Mouse (Mus musculus): Measurements from ENCODE around the gene Tsfm.
A peak's percentile ranks its signal among the peaks of the same experiment; 100 is the strongest.
"Not testable (repeated sequence)": the region's sequence is repeated elsewhere in the genome, so short reads cannot be mapped to it uniquely, and the experiment has no call there.

The Tsfm gene

GRCm38 (mm10) chr10:127030336-127031296 is at the start of gene Tsfm:
Tsfm (minus strand) TSS chr10:127030840.
- peak; percentile 91 for DNase-seq

DNA sequence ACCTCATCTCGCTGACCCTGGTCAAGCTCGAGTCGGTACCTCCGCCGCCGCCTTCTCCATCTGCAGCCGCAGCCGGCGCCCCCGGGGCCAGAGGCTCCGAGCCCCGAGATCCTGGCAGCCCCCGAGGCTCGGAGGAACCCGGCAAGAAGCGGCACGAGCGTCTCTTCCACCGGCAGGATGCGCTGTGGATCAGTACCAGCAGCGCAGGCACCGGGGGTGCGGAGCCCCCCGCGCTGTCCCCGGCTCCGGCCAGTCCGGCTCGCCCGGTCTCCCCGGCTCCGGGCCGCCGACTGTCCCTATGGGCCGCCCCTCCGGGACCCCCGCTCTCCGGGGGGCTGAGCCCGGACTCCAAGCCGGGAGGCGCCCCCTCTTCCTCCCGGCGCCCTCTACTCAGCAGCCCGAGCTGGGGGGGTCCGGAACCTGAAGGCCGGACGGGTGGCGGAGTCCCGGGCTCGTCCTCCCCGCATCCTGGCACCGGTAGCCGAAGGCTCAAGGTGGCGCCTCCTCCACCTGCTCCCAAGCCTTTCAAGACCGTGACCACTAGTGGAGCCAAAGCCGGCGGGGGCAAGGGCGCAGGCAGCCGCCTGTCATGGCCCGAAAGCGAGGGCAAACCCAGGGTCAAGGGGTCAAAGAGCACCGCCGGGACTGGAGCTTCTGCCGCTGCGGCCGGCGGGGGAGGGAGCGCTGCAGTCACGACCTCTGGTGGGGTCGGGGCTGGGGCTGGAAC is 49.2 kb upstream of the Tsfm start:
- no peak for DNase-seq

DNA sequence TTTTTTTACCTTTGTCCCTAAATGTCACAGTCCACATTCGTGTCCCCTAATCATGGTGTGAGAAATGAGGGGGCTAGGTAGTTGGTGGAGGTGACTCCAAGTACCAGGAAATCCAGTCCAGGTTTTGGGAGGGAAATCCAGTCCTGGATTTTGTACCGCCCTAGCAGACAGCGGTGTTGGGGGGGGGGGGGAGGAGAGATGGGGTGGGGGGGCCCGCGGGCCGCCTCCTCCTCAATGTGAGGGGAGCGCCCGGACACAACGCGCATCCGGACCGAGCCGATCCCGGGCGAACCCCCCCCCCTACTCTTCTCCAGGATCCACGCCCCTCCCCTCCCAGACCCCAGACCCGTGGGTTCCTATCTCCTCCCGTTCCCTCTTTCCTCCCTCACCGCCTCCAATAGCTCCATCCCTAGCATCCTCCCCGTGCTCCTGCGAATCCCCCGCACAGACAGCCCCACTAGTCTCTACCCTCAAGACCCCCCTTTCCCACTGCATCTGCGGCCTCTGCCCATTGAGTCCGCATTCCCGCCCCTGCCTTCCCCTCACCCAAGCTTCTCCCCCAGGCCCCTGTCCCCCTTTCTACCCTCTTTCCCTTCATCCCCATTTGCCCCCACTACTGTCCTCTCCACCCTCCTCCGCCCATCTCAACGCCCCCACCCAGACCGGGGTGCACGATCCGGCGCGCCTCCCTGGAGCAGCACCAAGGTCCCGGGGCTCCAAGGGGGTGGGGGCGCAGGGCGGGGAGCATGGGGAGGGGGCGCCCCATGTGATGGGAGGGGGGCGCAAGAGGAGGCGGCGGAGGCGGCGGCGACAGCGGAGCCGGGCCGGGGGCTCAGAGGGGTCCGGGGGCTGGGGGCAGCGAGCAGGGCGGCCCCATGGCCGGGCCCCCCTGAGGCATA is 48.3 kb upstream of the Tsfm start:
- peak; percentile 72 for DNase-seq

GRCm38 (mm10) chr10:127078001-127078676 is 47.5 kb upstream of the Tsfm start:
- DNase-seq = peak; percentile 82

DNA sequence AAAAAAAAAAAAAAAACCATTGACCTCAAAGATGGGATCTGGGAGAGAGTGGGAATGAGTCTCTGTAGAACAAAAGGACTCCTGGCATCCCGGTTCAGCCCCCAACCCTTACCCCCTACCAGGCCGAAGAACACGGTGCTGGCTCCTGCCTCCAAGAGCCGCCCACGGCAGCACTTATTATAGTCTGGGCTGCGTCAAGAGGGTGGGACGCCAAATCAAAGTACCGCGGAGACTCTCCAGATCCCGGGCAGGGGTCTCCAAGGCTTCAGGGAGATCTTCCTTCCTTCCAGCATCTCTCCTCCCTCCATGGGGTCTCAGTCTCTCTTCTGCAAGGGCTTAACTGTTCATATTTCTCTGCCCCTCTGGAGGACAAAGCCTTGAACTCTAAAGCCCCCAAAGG is 46.9 kb upstream of the Tsfm start:
- peak; percentile 75 for DNase-seq

- no peak for DNase-seq
Measured at GRCm38 (mm10) chr10:127076082-127076481, 45.4 kb upstream of the Tsfm start.

GRCm38 (mm10) chr10:127075651-127076050 is 45.0 kb upstream of the Tsfm start:
- no peak for DNase-seq

GRCm38 (mm10) chr10:127075080-127075479 is 44.4 kb upstream of the Tsfm start, which contains the start of gene Agap2:
Agap2 (plus strand) TSS chr10:127075284.
- no peak for DNase-seq

DNA sequence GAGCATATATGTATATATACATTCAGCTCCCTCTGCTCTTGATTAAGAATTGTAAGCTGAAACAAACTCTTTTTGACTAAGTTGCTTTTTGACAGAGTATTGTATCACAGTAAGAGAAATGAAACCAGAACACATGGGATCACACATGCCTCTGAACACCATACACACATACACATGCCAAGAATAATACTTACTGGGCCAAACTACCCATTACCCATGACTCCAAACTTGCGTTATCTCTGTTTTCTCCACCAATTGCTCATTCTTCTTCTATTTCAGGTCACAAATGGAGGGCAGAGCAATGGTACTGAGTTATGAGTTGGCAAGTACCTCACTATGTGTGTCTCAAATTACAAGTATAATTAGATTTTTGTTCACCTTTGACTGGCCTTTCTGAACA is 43.3 kb upstream of the Tsfm start:
- no peak for DNase-seq

DNA sequence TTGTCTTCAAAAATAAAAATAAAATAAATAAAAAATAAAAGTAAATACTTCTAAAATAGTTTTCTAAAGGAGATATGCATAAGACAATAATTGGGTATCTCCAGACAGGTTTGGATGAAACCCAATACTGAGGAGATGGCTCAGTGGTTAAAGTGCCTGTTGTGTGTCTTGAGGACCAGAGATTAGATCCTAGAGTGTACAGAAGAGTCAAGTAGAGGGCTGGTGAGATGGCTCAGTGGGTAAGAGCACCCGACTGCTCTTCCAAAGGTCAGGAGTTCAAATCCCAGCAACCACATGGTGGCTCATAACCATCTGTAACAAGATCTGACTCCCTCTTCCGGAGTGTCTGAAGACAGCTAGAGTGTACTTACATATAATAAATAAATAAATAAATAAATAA is 42.3 kb upstream of the Tsfm start:
- not testable (repeated sequence) for DNase-seq

GRCm38 (mm10) chr10:127072270-127072669 is 41.6 kb upstream of the Tsfm start:
- not testable (repeated sequence) for DNase-seq

DNA sequence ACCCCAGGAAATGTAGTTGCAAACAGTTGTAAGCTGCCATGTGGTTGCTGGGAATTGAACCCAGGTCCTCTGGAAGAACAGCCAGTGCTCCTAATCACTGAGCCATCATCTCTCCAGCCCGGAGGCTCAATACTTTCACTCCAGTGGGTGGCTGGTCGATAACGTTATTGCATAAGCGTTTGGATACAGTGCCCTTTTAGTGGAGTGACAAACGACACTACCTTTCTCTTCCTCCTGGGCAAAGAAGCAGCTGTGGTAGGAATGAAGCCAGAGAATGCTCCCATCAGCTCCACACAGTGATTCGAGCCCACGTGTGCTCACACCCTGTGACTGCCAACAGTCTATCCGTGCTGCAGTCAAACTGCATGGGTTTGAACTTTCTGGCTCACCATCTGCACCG is 40.6 kb upstream of the Tsfm start:
- DNase-seq = no peak

GRCm38 (mm10) chr10:127070190-127071121 is 39.8 kb upstream of the Tsfm start, which contains the start of gene Tspan31:
Tspan31 (minus strand) TSS chr10:127070264.
- peak; percentile 97 for DNase-seq

GRCm38 (mm10) chr10:127069281-127070189 is 38.9 kb upstream of the Tsfm start:
- DNase-seq = no peak

DNA sequence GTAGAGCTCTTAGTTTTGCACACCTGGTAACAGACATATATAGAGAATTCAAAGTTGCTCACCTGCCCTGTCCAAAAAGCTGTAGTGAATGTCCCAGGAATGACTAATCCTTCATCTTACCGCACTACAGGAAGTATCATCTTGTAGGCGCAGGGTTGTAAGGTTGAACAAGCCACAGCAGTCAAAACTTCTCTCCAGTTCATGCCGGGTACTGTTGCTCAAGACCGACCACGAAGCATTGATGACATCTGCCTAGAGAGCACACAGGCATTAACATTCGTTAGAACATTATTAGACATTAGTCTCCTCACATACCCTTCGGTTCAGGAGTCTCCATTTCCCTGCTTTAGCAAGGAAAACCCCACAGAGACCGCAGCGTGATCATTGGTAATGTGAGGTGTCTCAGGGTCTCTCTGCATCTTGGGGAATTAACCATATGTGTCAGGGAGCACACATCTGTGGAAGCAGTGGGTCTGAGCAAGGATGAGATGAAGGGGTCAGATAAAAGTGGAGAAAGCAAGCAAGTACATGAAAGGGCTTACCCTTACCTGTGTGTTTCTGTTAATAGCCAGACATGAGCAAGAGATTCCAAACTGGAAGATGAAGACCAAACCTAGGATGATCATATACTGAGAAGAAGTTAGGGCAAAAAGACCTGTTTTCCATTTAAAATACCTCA is 37.9 kb upstream of the Tsfm start:
- no peak for DNase-seq

DNA sequence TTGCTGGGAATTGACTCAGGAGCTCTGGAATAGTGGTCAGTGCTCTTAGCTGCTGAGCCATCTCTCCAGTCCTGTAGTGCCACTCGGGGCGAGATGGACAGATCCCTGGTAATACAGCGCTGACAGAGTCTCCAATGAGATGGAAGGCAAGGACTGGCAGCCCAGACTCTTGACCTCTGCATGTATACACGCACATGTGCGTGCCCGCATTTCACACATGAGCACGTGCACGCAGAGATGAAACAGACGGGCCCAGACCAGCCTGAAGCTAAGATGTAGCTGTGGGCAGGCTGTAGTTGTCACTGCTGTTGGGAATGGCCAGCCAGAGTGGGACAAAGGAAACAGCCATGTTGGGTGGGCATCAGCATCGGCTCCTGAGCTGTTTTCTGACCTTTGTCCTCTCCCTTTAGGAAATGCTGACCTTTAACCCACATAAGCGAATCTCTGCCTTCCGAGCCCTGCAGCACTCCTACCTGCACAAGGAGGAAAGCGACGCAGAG is 35.9 kb upstream of the Tsfm start:
- DNase-seq = no peak

DNA sequence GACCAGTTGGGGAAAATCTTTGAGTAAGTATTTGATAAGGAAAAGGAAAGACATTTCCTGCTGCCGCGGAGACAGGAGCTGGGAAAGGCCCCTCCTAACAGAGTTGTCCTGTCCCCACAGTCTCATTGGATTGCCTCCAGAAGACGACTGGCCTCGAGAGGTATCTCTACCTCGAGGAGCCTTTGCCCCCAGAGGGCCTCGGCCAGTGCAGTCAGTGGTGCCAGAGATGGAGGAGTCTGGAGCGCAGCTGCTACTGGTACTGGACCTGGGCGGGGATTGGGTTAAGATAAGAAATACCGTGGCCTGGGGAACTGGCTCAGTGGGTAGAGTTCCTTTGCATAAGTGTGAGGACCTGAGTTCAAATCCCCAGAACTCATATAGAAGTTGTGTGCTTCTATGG is 35.3 kb upstream of the Tsfm start:
- no peak for DNase-seq

DNA sequence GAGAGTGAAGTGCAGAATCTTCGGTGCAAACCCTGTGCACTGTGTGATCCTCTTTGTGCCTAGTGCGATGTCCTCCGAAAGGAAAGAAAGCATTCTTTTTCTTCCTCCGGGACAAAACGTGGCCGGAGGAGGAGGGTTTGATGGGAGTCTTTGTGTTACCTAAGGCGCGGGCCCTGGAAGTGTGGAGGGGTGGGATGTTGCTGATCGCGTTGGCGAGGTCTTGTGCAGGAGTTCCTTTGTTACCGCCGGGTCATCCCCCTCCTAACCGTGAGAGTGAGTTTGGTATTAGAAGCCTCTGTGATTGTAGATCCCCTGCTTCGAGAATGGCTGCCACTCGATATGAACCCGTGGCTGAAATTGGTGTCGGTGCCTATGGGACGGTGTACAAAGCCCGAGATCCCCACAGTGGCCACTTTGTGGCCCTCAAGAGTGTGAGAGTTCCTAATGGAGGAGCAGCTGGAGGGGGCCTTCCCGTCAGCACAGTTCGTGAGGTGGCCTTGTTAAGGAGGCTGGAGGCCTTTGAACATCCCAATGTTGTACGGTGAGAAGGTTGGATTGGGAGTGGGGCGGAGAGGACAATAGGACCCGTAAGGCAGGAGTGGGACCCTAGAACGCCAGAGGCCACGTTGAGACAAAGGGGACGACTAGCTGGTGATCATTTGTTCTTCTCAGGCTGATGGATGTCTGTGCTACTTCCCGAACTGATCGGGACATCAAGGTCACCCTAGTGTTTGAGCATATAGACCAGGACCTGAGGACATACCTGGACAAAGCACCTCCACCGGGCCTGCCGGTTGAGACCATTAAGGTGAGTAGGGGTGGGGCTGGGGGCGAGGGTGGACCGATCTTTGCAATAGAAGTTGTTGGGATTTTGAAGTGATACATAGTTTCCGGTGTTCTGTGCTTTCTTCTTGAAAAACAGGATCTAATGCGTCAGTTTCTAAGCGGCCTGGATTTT is 33.6 kb upstream of the Tsfm start:
- DNase-seq = no peak
